Mouse (Mus musculus) ovary, postnatal 36 days (tissue): ENCODE measurements around the gene Ehd2.

Experiments
- DNase-seq: peaks from one replicate; pipeline ENCODE4 v3.0.0; 2022; ENCODE audit warnings: low spot score, mixed read lengths

Gene Ehd2

GRCm38 (mm10) chr7:15967312-15967711, at the start of gene Ehd2:
TSS of gene Ehd2 (minus strand) at chr7:15967567.
- peak; percentile 86 for DNase-seq

- DNase-seq: no peak
These were observed 48.0 kb upstream of the Ehd2 start for GRCm38 (mm10) chr7:16015384-16015783.

- DNase-seq: no peak
These were observed 47.3 kb upstream of the Ehd2 start for GRCm38 (mm10) chr7:16014521-16015175.

GRCm38 (mm10) chr7:16013722-16014275, 46.4 kb upstream of the Ehd2 start:
- DNase-seq: no peak

GRCm38 (mm10) chr7:16012576-16013263, 45.4 kb upstream of the Ehd2 start:
- DNase-seq: no peak

DNA sequence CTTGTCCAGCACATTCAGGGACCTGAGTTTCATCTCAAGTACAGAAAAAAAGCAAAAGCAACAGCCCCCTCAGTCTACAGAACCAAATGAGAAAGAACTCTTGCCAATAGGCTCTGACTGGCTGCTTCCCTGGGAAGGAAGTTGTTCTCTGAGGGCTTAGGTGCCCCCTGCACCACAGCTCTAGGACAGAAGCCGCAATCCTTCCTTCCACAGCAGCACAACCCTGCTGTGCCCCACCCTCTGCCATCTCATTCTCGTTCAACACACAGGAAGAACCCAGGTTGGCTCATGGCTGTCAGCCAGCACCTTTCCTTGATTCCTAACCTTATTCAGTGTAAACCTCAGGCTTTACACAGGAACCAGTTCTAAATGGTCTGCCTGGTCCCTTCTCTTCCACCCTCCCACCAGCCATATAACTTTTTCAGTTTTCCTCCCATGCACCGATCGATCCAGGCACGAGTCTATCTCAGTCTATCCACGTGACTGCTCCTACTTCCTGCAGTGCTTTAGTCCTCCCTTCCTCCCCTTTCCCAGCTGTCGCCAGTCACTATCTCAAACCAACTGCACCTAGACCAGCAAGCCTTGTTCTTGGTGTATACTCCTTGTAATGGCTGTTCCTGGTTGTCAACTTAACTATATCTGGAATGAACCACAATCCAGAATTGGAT, 44.2 kb upstream of the Ehd2 start:
- no peak for DNase-seq

DNA sequence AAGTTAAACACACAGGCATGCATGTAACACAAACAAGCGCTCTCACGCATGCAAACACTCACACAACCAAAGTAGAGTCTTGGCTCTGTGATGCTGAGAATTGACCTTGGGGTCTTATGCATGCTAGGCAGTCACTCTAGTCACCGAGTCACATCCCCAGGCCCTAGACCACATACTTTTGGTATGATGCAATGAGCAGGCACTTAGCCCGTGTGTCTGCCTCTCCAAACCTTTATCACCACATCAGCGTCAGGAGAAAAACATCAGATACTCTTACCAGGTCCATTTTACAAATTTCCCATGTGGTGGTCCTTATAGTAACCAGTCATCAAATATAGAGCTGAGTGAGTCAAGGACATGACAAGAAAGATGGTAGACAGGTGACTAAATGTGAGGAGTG, 43.3 kb upstream of the Ehd2 start:
- DNase-seq: no peak

DNA sequence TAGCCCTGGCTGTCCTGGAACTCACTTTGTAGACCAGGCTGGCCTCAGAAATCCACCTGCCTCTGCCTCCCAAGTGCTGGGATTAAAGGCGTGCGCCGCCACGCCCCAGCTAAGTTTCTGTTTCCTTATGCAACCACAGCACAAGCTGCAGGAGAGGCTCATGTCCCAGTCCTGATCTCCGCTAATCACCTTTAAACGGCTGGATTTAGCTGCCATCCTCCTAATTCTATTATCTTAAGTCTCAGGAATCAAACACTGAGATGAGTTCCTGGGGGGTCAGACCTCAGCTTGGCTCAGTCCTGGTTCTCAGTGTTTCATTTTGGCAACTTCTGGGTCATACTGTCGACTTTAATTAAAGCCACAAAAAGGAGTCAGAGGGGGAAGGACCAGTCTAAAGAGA, 42.3 kb upstream of the Ehd2 start:
- no peak for DNase-seq

GRCm38 (mm10) chr7:16005020-16005419, 37.7 kb upstream of the Ehd2 start:
- DNase-seq: no peak

- DNase-seq: no peak
These were observed 37.0 kb upstream of the Ehd2 start for GRCm38 (mm10) chr7:16004177-16004856.

DNA sequence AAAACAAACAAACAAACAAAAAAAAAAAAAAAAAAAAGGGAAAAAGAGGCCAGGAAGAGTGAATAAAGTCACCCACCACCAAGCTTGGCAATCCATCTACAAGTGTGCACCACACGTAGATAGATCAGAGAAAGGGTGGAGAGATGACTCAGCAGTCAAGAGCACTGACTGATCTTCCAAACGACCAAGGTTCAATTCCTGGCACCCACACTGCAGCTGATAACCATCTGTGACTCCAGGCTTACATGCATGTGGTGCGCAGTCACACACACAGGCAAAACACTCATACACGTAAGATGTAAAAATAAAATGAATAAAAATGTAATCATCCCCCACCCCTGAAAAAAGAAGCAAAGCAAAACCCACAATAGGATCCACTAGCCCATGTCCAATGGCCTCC, 35.7 kb upstream of the Ehd2 start:
- no peak for DNase-seq

DNA sequence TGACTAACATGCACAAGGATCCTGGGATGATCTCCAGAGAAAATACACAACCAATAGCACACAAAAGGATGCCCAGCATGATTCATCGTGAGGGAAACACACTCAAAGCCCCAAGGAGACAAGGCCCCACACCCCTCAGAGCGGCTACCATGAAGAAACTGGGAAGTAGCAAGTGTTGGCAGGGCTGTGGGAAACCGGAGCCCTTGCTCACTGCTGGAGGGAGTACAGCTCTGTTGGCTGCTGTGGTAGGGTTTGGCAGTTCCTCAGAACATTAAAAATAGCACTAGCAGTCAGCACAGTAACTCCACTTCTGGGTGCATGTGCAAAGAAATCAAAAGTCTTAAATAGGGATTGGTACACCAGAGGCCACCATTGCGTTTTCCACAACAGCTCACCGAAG, 34.8 kb upstream of the Ehd2 start:
- DNase-seq: peak; percentile 43

DNA sequence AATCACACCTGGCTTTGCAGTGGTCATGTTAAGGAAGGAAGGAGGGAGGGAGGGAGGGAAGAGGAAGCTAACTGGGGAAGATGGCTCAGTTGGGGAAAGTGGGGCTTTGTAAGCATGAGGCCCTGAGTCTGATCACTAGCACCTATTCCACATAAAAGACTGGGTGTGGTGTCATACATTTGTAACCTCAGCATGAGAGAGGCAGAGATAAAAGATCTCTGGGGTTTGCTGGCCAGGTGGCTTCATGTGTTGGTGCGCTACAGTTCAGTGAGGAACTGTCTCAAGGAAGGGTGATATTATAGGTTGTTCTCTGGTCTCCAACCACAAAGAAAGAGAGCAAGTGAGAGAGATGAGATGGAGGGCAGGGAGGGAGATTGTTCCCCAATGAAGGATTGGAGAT, 34.3 kb upstream of the Ehd2 start:
- no peak for DNase-seq

DNA sequence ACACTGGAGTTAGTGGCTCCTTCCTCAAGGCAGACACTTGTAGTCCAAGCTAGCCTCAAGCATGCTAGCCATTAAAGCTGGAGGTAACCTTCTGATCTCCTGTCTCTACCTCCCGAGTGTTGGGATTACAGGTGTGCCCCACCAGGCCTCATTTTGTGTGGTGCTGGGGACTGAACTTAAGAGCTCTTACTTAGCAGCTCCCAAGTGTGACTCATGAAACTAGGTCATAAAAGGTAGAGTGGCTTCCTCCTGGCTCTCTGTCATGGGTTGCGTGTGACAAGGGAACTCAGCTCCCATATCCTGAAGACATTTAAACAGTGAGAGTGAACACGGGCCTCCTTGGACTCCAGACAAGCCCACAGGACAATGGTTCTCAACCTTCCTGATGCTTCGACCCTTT, 26.4 kb upstream of the Ehd2 start:
- DNase-seq: no peak

DNA sequence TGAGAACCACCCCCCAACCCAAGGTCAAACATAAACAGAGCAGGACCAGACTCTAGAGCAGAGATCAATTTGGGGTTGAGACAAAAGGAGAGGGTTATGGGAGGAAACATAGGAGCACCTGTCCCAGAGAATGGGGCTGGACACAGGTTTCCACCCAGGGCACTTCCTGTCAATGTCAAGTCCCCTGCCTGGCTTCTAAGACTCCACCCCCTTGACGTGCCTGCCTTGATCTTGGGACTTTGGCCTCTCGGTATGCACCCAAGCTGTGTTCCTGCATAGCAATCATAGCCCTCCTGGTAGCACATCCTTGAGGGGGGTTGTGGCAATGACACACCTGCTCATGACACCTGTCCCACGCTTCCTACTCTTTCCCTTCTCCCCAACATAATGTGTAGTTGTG, 25.8 kb upstream of the Ehd2 start:
- DNase-seq: no peak

- no peak for DNase-seq
These were observed 24.4 kb upstream of the Ehd2 start for GRCm38 (mm10) chr7:15991764-15992163.

DNA sequence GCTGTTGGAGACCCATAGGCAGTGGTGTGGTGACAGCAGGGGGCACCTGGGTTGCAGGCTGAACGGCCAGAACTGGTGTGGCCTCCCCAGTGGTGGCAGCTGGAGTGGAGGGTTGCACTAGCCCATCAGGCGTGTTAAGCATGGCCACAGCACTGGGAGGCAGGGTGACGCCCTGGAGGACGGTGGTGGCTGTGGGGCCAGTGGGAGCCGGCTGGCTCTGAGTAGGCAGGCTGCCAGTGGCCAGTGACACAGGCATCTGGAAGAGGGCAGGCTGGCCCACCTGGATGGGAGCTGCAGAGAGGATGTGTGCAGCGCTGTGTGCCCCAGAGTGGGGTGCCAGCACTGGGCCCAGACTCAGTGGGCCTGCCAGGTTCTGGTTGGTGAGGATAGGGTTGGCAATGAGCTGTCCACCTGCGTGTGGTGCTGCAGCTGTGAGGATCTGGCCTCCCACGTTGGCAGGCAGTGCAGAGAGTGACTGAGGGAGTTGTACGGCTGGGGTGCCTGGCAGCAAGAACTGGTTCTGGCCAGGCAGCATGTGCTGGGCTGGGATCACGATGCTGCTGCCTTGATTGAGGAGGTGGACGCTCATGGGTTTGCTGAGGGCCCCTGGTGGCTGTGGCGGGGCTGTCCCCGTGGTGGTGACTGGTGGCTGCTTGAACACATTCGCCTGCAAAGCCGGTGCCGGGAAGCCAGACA, 20.4 kb upstream of the Ehd2 start:
- DNase-seq: no peak

GRCm38 (mm10) chr7:15982729-15983407, 15.5 kb upstream of the Ehd2 start:
- DNase-seq: no peak

- DNase-seq: no peak
These were observed 14.2 kb upstream of the Ehd2 start for GRCm38 (mm10) chr7:15981538-15981937.

GRCm38 (mm10) chr7:15980246-15980645, 12.9 kb upstream of the Ehd2 start:
- DNase-seq: no peak

GRCm38 (mm10) chr7:15975904-15976303, 8.5 kb upstream of the Ehd2 start:
- DNase-seq: peak; percentile 48
